ENCODE assay signal across 8 mouse cellular contexts in genomic region chrX:135009471-135009815, GRCm38 (mm10). TPM values are rescaled to one million over a fixed set of nuclear protein-coding genes. Genes with fewer than 3 reads are reported as not detected.
A peak's percentile ranks its signal among the peaks of the same experiment; 100 is the strongest.
DNase-seq lines count a peak whose midpoint lies in the region; ATAC-seq and TF ChIP-seq lines count a peak whose summit lies in the region.

No protein-coding gene starts in this region.

- no peak for DNase-seq in kidney, adult 2 months
- DNase-seq in kidney, postnatal 10 days, result no peak
- DNase-seq in thymus, postnatal 10 days (ENCODE audit: low spot score in 2 of 2), result no peak
- DNase-seq in ovary, adult 18-20 months (ENCODE audit: low spot score), result no peak
- no peak for DNase-seq in layer of hippocampus, adult 9-11 months

- TF ChIP-seq POLR2A in kidney, adult 2 months (IDR thresholded peaks at IDR 0.05; ENCODE audit: low read depth, low read length), result no peak

- peak overlapping the region; percentile 42 for H3K4me2 ChIP-seq in hindbrain, embryonic 12.5 days (replicated peaks)
- peak overlapping the region; percentile 48 for H3K4me2 ChIP-seq in midbrain, embryonic 12.5 days (replicated peaks)

- ATAC-seq in hindbrain, embryonic 12.5 days (ENCODE audit: low FRiP score), result peak; percentile 42; the same call in 1 of the 2 replicates
- no peak; the same call in 1 of the 2 replicates for ATAC-seq in midbrain, embryonic 12.5 days (ENCODE audit: low FRiP score, low read depth)

- H3K27ac ChIP-seq in kidney, adult 2 months (ENCODE audit: insufficient read depth, low read depth, low read length), result peak overlapping the region; percentile 47; the same call in 1 of the 2 replicates
- H3K27ac ChIP-seq in brown adipose tissue, adult 24 weeks (replicated peaks; ENCODE audit: low read depth, low read length), result peak overlapping the region; percentile 68
- no peak overlapping the region for H3K27ac ChIP-seq in hindbrain, embryonic 12.5 days
- peak overlapping the region; percentile 94; the same call in 1 of the 2 replicates for H3K27ac ChIP-seq in midbrain, embryonic 12.5 days (replicated peaks)

- no peaks in the 10 kb centered on the region for H3K27me3 ChIP-seq in kidney, adult 2 months (replicated peaks; ENCODE audit: control insufficient read depth, insufficient read depth, low read length)
- peaks cover 13% of the 10 kb centered on the region for H3K27me3 ChIP-seq in hindbrain, embryonic 12.5 days
- peaks cover 11% of the 10 kb centered on the region for H3K27me3 ChIP-seq in midbrain, embryonic 12.5 days

- WGBS in kidney, adult 2 months, result 12% methylated on average over 6 of the region's 6 CpGs
- 34% methylated on average over 6 of the region's 6 CpGs for WGBS in hindbrain, embryonic 12.5 days
- WGBS in midbrain, embryonic 12.5 days, result 34% methylated on average over 6 of the region's 6 CpGs

- no peak overlapping the region for H3K9ac ChIP-seq in hindbrain, embryonic 12.5 days
- peak overlapping the region; percentile 31; the same call in 1 of the 2 replicates for H3K9ac ChIP-seq in midbrain, embryonic 12.5 days (replicated peaks)

- H3K4me3 ChIP-seq in kidney, adult 2 months (ENCODE audit: insufficient read depth, low read depth, low read length), result no peak overlapping the region
- peak overlapping the region; percentile 83 for H3K4me3 ChIP-seq in brown adipose tissue, adult 24 weeks (ENCODE audit: insufficient read depth, low read depth, low read length)
- H3K4me3 ChIP-seq in hindbrain, embryonic 12.5 days, result peak overlapping the region; percentile 58
- H3K4me3 ChIP-seq in midbrain, embryonic 12.5 days, result peak overlapping the region; percentile 61

- no peak for TF ChIP-seq CTCF in kidney, adult 2 months (conservative IDR thresholded peaks at IDR 0.05; ENCODE audit: insufficient read depth, insufficient read length, low read depth, low read length)

- no peaks in the 10 kb centered on the region for H3K36me3 ChIP-seq in kidney, adult 2 months (ENCODE audit: control insufficient read depth, insufficient read depth, low read length)
- no peaks in the 10 kb centered on the region for H3K36me3 ChIP-seq in hindbrain, embryonic 12.5 days
- H3K36me3 ChIP-seq in midbrain, embryonic 12.5 days, result no peaks in the 10 kb centered on the region

- H3K9me3 ChIP-seq in hindbrain, embryonic 12.5 days (replicated peaks), result no peaks in the 10 kb centered on the region
- H3K9me3 ChIP-seq in midbrain, embryonic 12.5 days, result no peaks in the 10 kb centered on the region

- no peaks in the 10 kb centered on the region for H3K4me1 ChIP-seq in kidney, adult 2 months (ENCODE audit: control insufficient read depth, insufficient read depth, low read length)
- H3K4me1 ChIP-seq in brown adipose tissue, adult 24 weeks (ENCODE audit: control insufficient read depth, insufficient read depth, insufficient read length, low read length), result no peaks in the 10 kb centered on the region
- H3K4me1 ChIP-seq in hindbrain, embryonic 12.5 days, result no peaks in the 10 kb centered on the region
- H3K4me1 ChIP-seq in midbrain, embryonic 12.5 days, result no peaks in the 10 kb centered on the region

RNA-seq across cellular contexts. Expression of gene Zmat1, which starts 0.4 kb away (rescaled TPM):
- 0.75 and 1.1 TPM in 2 replicates for polyA plus RNA-seq in kidney, adult 2 months (2012; rRNA removed)
- polyA plus RNA-seq in brown adipose tissue, adult 24 weeks (2012; ENCODE audit: insufficient read depth, insufficient read length, missing spikeins), result 3.3 and 5.8 TPM in 2 replicates
- 7.0 and 8.8 TPM in 2 replicates for polyA plus RNA-seq in hindbrain, embryonic 12.5 days (2016; fragmentation: Nextera tagmentation; extraction: Ambion mirVana)
- polyA plus RNA-seq in midbrain, embryonic 12.5 days (2016; fragmentation: Nextera tagmentation; extraction: Ambion mirVana), result 7.3 and 7.6 TPM in 2 replicates

RNA-seq across cellular contexts. Expression of gene Nxf2, which starts 44.9 kb away (rescaled TPM):
- polyA plus RNA-seq in kidney, adult 2 months (2012; rRNA removed), result not detected in 2 replicates
- polyA plus RNA-seq in brown adipose tissue, adult 24 weeks (2012; ENCODE audit: insufficient read depth, insufficient read length, missing spikeins), result not detected in 2 replicates
- 0.47 and 1.1 TPM in 2 replicates for polyA plus RNA-seq in hindbrain, embryonic 12.5 days (2016; fragmentation: Nextera tagmentation; extraction: Ambion mirVana)
- polyA plus RNA-seq in midbrain, embryonic 12.5 days (2016; fragmentation: Nextera tagmentation; extraction: Ambion mirVana), result 0.45 and 0.61 TPM in 2 replicates
